Mouse (Mus musculus) heart, adult 2 months (tissue): ENCODE results near the gene Usp33. TPM values are rescaled to one million over a fixed set of nuclear protein-coding genes. Genes with fewer than 3 reads are reported as not detected.

Experiments used
- DNase-seq, 2 experiments: peaks; one replicate each; pipeline ENCODE4 v3.0.0; 2021
- H3K27ac ChIP-seq: fragments of 200-600 bp; 2 replicates; pipeline ENCODE4 v1.8.1; 2022
- H3K27me3 ChIP-seq: fragments of 200-500 bp; 2 replicates; pipeline ENCODE4 v1.6.1; 2012; ENCODE audit warnings: mild to moderate bottlenecking, low read length, inconsistent platforms, mixed read lengths; ENCODE audit not compliant: control insufficient read depth, insufficient read depth
- H3K36me3 ChIP-seq: fragments of 200-500 bp; 2 replicates; pipeline ENCODE4 v1.6.1; 2012; ENCODE audit warnings: low read length, inconsistent platforms; ENCODE audit not compliant: control insufficient read depth, insufficient read depth
- H3K4me1 ChIP-seq: fragments of 200-500 bp; 2 replicates; pipeline ENCODE4 v1.6.1; 2011; ENCODE audit warnings: low read length; ENCODE audit not compliant: control insufficient read depth, insufficient read depth
- H3K4me3 ChIP-seq: fragments of 200-600 bp; 2 replicates; pipeline ENCODE4 v1.8.1; 2022
- H3K79me2 ChIP-seq: fragments of 200-500 bp; replicated peaks from 2 replicates; pipeline ENCODE4 v1.6.1; 2012; ENCODE audit warnings: mild to moderate bottlenecking, inconsistent platforms, low read length, moderate library complexity, mixed read lengths; ENCODE audit not compliant: control insufficient read depth, insufficient read depth
- H3K9ac ChIP-seq: fragments of 200-500 bp; 2 replicates; pipeline ENCODE4 v1.6.1; 2012; ENCODE audit warnings: low read depth, mild to moderate bottlenecking, control low read depth, inconsistent platforms, low read length, mixed read lengths
- CTCF ChIP-seq: fragments of 200-600 bp; IDR thresholded peaks from 2 replicates; pipeline ENCODE4 v1.8.1; 2022; ENCODE audit warnings: antibody characterized with exemption, mild to moderate bottlenecking, moderate library complexity
- EP300 ChIP-seq: fragments of 200-500 bp; IDR thresholded peaks from 2 replicates; pipeline ENCODE4 v1.6.1; 2011; ENCODE audit warnings: low read depth, low read length, control low read depth; ENCODE audit not compliant: insufficient read depth
- POLR2A ChIP-seq: fragments of 200-500 bp; IDR thresholded peaks from 2 replicates; pipeline ENCODE4 v1.6.1; 2011; ENCODE audit warnings: mild to moderate bottlenecking, low read depth, low read length, control low read depth; ENCODE audit not compliant: insufficient read depth
- WGBS: fragments of 180-500 bp; shearing (Covaris S2); methylation state at CpG from one replicate; pipeline ENCODE4 v1.1.7; 2018; 5-methylcytosine and 5-hydroxymethylcytosine counted together
- intact Hi-C: fragments of 180-260 bp; cut with DNase I; formaldehyde crosslinking; loops from one replicate; pipeline ENCODE4 v1.15.1; 2025
- polyA plus RNA-seq: library from polyadenylated mRNA; depleted of rRNA; stranded (reverse); fragments of >200 nt; gene quantifications from 2 replicates; pipeline ENCODE4 v1.2.3, GENCODE M21; 2012
- total RNA-seq, 2 experiments: library from RNA; stranded (reverse); gene quantifications; 2 replicates each; pipeline ENCODE4 v1.2.3; 2021

Gene Usp33
- total and polyA plus RNA-seq, 3 experiments, result 9.0 to 24.3 (median 23.1) TPM

GRCm38 (mm10) chr3:152320972-152321645 lies 25.2 kb upstream of the Usp33 start:
- no peak overlapping the region for H3K9ac ChIP-seq
- H3K36me3 ChIP-seq, result no peaks in the 10 kb centered on the region
- no peaks in the 10 kb centered on the region for H3K4me1 ChIP-seq
- 74% methylated on average over 10 of the region's 10 CpGs for WGBS
- no peak overlapping the region for H3K27ac ChIP-seq
- DNase-seq, result peak in 1 of 2 experiments; percentile 56
- no peak overlapping the region for H3K4me3 ChIP-seq
- no peaks in the 10 kb centered on the region for H3K27me3 ChIP-seq
- no peaks in the 10 kb centered on the region for H3K79me2 ChIP-seq
- intact Hi-C loops, result no loop called here
- TF ChIP-seq POLR2A (no peak), CTCF (no peak), EP300 (no peak)

- Histone ChIP-seq H3K4me1 (no peaks in the 10 kb centered on the region), H3K36me3 (no peaks in the 10 kb centered on the region), H3K79me2 (no peaks in the 10 kb centered on the region), H3K27ac (no peak overlapping the region), H3K27me3 (no peaks in the 10 kb centered on the region), H3K4me3 (no peak overlapping the region), H3K9ac (no peak overlapping the region)
- intact Hi-C loops, result no loop called here
- no peak for DNase-seq
- 85% methylated on average over 8 of the region's 8 CpGs for WGBS
- no peak for TF ChIP-seq POLR2A
- TF ChIP-seq CTCF, result no peak
- TF ChIP-seq EP300, result no peak
Observed at GRCm38 (mm10) chr3:152321765-152322547, 24.3 kb upstream of the Usp33 start.

DNA sequence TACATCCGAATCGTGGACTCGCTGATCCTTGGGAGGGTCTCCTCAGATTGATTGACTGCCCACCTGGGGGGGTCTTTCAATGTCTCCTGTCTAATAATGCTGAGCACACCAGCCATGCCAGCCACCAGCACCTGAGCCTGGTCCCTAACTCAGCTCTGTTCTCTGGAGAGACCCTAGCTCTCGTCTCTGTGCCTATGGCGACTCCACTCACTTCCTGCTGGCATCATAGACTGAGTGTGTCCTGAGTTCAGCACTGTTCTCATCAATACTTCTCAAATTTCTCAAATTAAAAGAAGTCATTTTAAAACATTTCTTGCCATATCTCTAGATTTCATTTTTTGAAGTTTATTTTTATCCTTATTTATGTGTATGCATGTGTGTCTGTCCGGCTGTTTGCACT lies 14.2 kb upstream of the Usp33 start:
- H3K9ac ChIP-seq, result no peak overlapping the region
- no peak for DNase-seq
- no peaks in the 10 kb centered on the region for H3K36me3 ChIP-seq
- no peaks in the 10 kb centered on the region for H3K79me2 ChIP-seq
- intact Hi-C loops, result no loop called here
- TF ChIP-seq CTCF (no peak), POLR2A (no peak), EP300 (no peak)
- H3K27me3 ChIP-seq, result no peaks in the 10 kb centered on the region
- H3K4me3 ChIP-seq, result no peak overlapping the region
- no peaks in the 10 kb centered on the region for H3K4me1 ChIP-seq
- 95% methylated on average over 6 of the region's 6 CpGs for WGBS
- no peak overlapping the region for H3K27ac ChIP-seq

DNA sequence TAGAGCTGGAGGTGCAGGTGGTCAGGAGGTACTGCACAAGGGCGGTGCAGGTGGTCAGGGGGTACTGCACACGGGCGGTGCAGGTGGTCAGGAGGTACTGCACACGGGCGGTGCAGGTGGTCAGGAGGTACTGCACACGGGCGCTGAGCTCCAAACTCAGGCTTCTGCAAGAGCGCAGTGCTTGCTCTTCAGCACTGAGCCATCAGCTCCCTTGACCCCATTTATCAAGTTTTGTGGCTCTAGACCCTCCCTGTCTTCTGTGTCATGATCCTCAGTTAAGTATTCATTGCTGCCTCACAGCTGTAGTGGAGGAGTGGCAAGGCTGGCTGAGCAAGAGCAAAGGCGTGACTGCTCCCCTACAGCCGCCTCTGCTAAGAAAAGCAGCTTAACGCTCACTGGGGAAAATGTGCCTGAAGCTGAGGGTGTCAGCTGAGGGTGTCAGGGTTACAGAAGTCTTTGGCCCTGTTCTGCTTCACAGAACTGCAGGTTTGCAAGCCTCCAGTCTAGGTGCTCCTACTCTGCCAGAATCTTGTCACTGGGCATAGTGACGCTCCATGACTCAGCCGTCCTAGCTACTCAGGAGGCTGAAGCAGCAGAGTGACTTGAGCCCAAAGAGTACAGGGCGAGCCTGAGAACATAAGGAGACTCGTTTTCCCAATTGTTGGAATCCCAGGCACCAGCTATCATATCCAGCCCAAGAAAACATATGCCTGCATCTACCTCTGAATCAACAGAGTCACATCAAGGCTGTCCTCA lies 13.6 kb upstream of the Usp33 start:
- Histone ChIP-seq H3K36me3 (no peaks in the 10 kb centered on the region), H3K27me3 (no peaks in the 10 kb centered on the region), H3K4me3 (no peak overlapping the region), H3K4me1 (no peaks in the 10 kb centered on the region), H3K79me2 (no peaks in the 10 kb centered on the region), H3K9ac (no peak overlapping the region), H3K27ac (no peak overlapping the region)
- TF ChIP-seq CTCF, result no peak
- TF ChIP-seq POLR2A, result no peak
- no peak for TF ChIP-seq EP300
- 93% methylated on average over 15 of the region's 15 CpGs for WGBS
- no peak for DNase-seq
- intact Hi-C loops, result no loop called here

GRCm38 (mm10) chr3:152333641-152334040 lies 12.6 kb upstream of the Usp33 start:
- no peak overlapping the region for H3K4me3 ChIP-seq
- no peak for TF ChIP-seq POLR2A
- no peak for TF ChIP-seq CTCF
- TF ChIP-seq EP300, result no peak
- H3K9ac ChIP-seq, result no peak overlapping the region
- no peaks in the 10 kb centered on the region for H3K27me3 ChIP-seq
- no peaks in the 10 kb centered on the region for H3K36me3 ChIP-seq
- H3K79me2 ChIP-seq, result no peaks in the 10 kb centered on the region
- DNase-seq, result no peak
- intact Hi-C loops, result no loop called here
- WGBS, result 85% methylated on average over 10 of the region's 10 CpGs
- no peaks in the 10 kb centered on the region for H3K4me1 ChIP-seq
- no peak overlapping the region for H3K27ac ChIP-seq
